Mouse (Mus musculus) adrenal gland, adult (tissue): ENCODE results near the gene Omp.
"Not testable (repeated sequence)": the region's sequence is repeated elsewhere in the genome, so short reads cannot be mapped to it uniquely, and the experiment has no call there.

Experiments used
- DNase-seq, 2 experiments: peaks; one replicate each; pipeline ENCODE4 v3.0.0; 2022 to 2023; ENCODE audit warnings: low spot score in 1 of 2; ENCODE audit not compliant: inconsistent age in 2 of 2

Gene Omp

GRCm38 (mm10) chr7:98145402-98145801 lies at the start of gene Omp:
Gene Omp, minus strand, starts transcription at chr7:98145502.
- peak in 1 of 2 experiments; percentile 35 for DNase-seq

- peak in 1 of 2 experiments; percentile 28 for DNase-seq
Measured at GRCm38 (mm10) chr7:98194026-98194792, 48.9 kb upstream of the Omp start.

- peak; percentile 38 to 83 for DNase-seq
Measured at GRCm38 (mm10) chr7:98193515-98194025, 48.3 kb upstream of the Omp start.

GRCm38 (mm10) chr7:98191571-98192250 lies 46.4 kb upstream of the Omp start:
- no peak for DNase-seq

- no peak for DNase-seq
Measured at GRCm38 (mm10) chr7:98190578-98190977, 45.3 kb upstream of the Omp start.

- no peak for DNase-seq
Measured at GRCm38 (mm10) chr7:98189745-98190144, 44.4 kb upstream of the Omp start.

GRCm38 (mm10) chr7:98188680-98189079 lies 43.4 kb upstream of the Omp start:
- DNase-seq: no peak

- no peak for DNase-seq
Measured at GRCm38 (mm10) chr7:98188238-98188637, 42.9 kb upstream of the Omp start.

- DNase-seq: not testable (repeated sequence)
Measured at GRCm38 (mm10) chr7:98187332-98187731, 42.0 kb upstream of the Omp start.

GRCm38 (mm10) chr7:98186637-98187036 lies 41.3 kb upstream of the Omp start:
- no peak for DNase-seq

GRCm38 (mm10) chr7:98185326-98185725 lies 40.0 kb upstream of the Omp start:
- DNase-seq: peak; percentile 34 to 42

GRCm38 (mm10) chr7:98178560-98179231 lies 33.4 kb upstream of the Omp start:
- no peak for DNase-seq

GRCm38 (mm10) chr7:98177929-98178559 lies 32.7 kb upstream of the Omp start, which contains the start of gene Capn5:
Gene Capn5, minus strand, starts transcription at chr7:98178274.
- peak; percentile 78 to 91 for DNase-seq

- DNase-seq: peak in 1 of 2 experiments; percentile 60
Measured at GRCm38 (mm10) chr7:98177566-98177928, 32.2 kb upstream of the Omp start.

- peak in 1 of 2 experiments; percentile 16 for DNase-seq
Measured at GRCm38 (mm10) chr7:98177071-98177485, 31.8 kb upstream of the Omp start.

GRCm38 (mm10) chr7:98176322-98177070 lies 31.2 kb upstream of the Omp start:
- peak in 1 of 2 experiments; percentile 25 for DNase-seq

GRCm38 (mm10) chr7:98174883-98175755 lies 29.8 kb upstream of the Omp start:
- no peak for DNase-seq

- no peak for DNase-seq
Measured at GRCm38 (mm10) chr7:98173408-98173807, 28.1 kb upstream of the Omp start.

- no peak for DNase-seq
Measured at GRCm38 (mm10) chr7:98172661-98173060, 27.4 kb upstream of the Omp start.
